Mouse (Mus musculus) cerebellum, adult 9-10 months (tissue): Measurements from ENCODE around the gene Chst8.

ENCODE experiments used
- DNase-seq: peaks from one replicate; pipeline ENCODE4 v3.0.0; 2022

The Chst8 gene

GRCm38 (mm10) chr7:34799404-34799771 lies 13.1 kb downstream of the Chst8 start:
- no peak for DNase-seq

- DNase-seq = no peak
Observed at GRCm38 (mm10) chr7:34798441-34799403, 13.8 kb downstream of the Chst8 start.

- no peak for DNase-seq
Observed at GRCm38 (mm10) chr7:34798039-34798438, 14.5 kb downstream of the Chst8 start.

GRCm38 (mm10) chr7:34790459-34790858 lies 22.1 kb downstream of the Chst8 start:
- DNase-seq = no peak

- no peak for DNase-seq
Observed at GRCm38 (mm10) chr7:34787171-34787570, 25.3 kb downstream of the Chst8 start.

GRCm38 (mm10) chr7:34785052-34785451 lies 27.5 kb downstream of the Chst8 start:
- DNase-seq = no peak

- DNase-seq = no peak
Observed at GRCm38 (mm10) chr7:34784469-34784868, 28.0 kb downstream of the Chst8 start.

GRCm38 (mm10) chr7:34781988-34782387 lies 30.5 kb downstream of the Chst8 start:
- no peak for DNase-seq

- no peak for DNase-seq
Observed at GRCm38 (mm10) chr7:34781217-34781616, 31.3 kb downstream of the Chst8 start.

- DNase-seq = peak; percentile 14
Observed at GRCm38 (mm10) chr7:34778426-34778825, 34.1 kb downstream of the Chst8 start.

GRCm38 (mm10) chr7:34775659-34776058 lies 36.9 kb downstream of the Chst8 start:
- DNase-seq = no peak

GRCm38 (mm10) chr7:34774947-34775346 lies 37.6 kb downstream of the Chst8 start:
- no peak for DNase-seq

- DNase-seq = no peak
Observed at GRCm38 (mm10) chr7:34774020-34774419, 38.5 kb downstream of the Chst8 start.

- no peak for DNase-seq
Observed at GRCm38 (mm10) chr7:34773309-34773708, 39.2 kb downstream of the Chst8 start.

- DNase-seq = no peak
Observed at GRCm38 (mm10) chr7:34769531-34769930, 43.0 kb downstream of the Chst8 start.

- DNase-seq = no peak
Observed at GRCm38 (mm10) chr7:34764250-34765148, 48.0 kb downstream of the Chst8 start.

- DNase-seq = no peak
Observed at GRCm38 (mm10) chr7:34759378-34759822, 53.1 kb downstream of the Chst8 start.

- no peak for DNase-seq
Observed at GRCm38 (mm10) chr7:34758721-34759120, 53.8 kb downstream of the Chst8 start.

- DNase-seq = no peak
Observed at GRCm38 (mm10) chr7:34757513-34757912, 55.0 kb downstream of the Chst8 start.

- no peak for DNase-seq
Observed at GRCm38 (mm10) chr7:34753140-34753886, 59.2 kb downstream of the Chst8 start.

- DNase-seq = no peak
Observed at GRCm38 (mm10) chr7:34752151-34752762, 60.3 kb downstream of the Chst8 start.

- no peak for DNase-seq
Observed at GRCm38 (mm10) chr7:34750350-34750749, 62.2 kb downstream of the Chst8 start.
